Mouse (Mus musculus) liver, postnatal 0 days (tissue): ENCODE measurements around the gene Oxct2a. TPM values are rescaled to one million over a fixed set of nuclear protein-coding genes. Genes with fewer than 3 reads are reported as not detected.
"Not testable (repeated sequence)": the region's sequence is repeated elsewhere in the genome, so short reads cannot be mapped to it uniquely, and the experiment has no call there.

Experiments used
- ATAC-seq: fragments of 200-750 bp; cut with Nextera tagmentation; 2 replicates; pipeline ENCODE4 v1.8.0; 2017; ENCODE audit warnings: mild to moderate bottlenecking, moderate library complexity
- DNase-seq: peaks from one replicate; pipeline ENCODE4 v3.0.0-alpha.2; 2016
- H3K27ac ChIP-seq: fragments of 300-500 bp; sonication (generic); 2 replicates; pipeline ENCODE4 v1.5.1; 2014; ENCODE audit warnings: antibody characterized with exemption, moderate library complexity, mild to moderate bottlenecking, low read depth
- H3K27me3 ChIP-seq: fragments of 300-500 bp; sonication (generic); 2 replicates; pipeline ENCODE4 v1.6.1; 2014; ENCODE audit warnings: low read length, control low read depth, mixed read lengths; ENCODE audit not compliant: insufficient read depth
- H3K36me3 ChIP-seq: fragments of 300-500 bp; sonication (generic); replicated peaks from 2 replicates; pipeline ENCODE4 v1.6.1; 2014; ENCODE audit warnings: mild to moderate bottlenecking, control low read depth, low read length, moderate library complexity, mixed read lengths; ENCODE audit not compliant: insufficient read depth
- H3K4me1 ChIP-seq: fragments of 300-500 bp; sonication (generic); 2 replicates; pipeline ENCODE4 v1.6.1; 2014; ENCODE audit warnings: antibody characterized with exemption, mild to moderate bottlenecking, control low read depth; ENCODE audit not compliant: insufficient read depth
- H3K4me2 ChIP-seq: fragments of 300-500 bp; sonication (generic); 2 replicates; pipeline ENCODE4 v1.6.1; 2014; ENCODE audit warnings: low read depth, mild to moderate bottlenecking, low read length, moderate library complexity, mixed read lengths
- H3K4me3 ChIP-seq: fragments of 300-500 bp; sonication (generic); 2 replicates; pipeline ENCODE4 v1.5.1; 2014; ENCODE audit warnings: low read depth, low read length
- H3K9ac ChIP-seq: fragments of 300-500 bp; sonication (generic); replicated peaks from 2 replicates; pipeline ENCODE4 v1.6.1; 2014; ENCODE audit warnings: mild to moderate bottlenecking, moderate library complexity
- H3K9me3 ChIP-seq: fragments of 300-500 bp; sonication (generic); 2 replicates; pipeline ENCODE4 v1.6.1; 2016; ENCODE audit warnings: mild to moderate bottlenecking, control low read depth, low read length, mixed read lengths
- CTCF ChIP-seq: sonication (generic); IDR thresholded peaks from 2 replicates; pipeline ENCODE4 v1.5.1; 2016; ENCODE audit warnings: antibody characterized with exemption, low read depth
- EP300 ChIP-seq: IDR thresholded peaks from 2 replicates; pipeline ENCODE4 v1.6.1; 2016; ENCODE audit warnings: antibody characterized with exemption, low read depth, mild to moderate bottlenecking
- WGBS: fragments of 180-500 bp; shearing (Covaris S2); extraction: QIAGEN DNeasy Blood & Tissue Kit; methylation state at CpG from one replicate; pipeline ENCODE4 v1.1.7; 2014; ENCODE audit not compliant: insufficient replicate concordance; 5-methylcytosine and 5-hydroxymethylcytosine counted together
- polyA plus RNA-seq: library from polyadenylated mRNA; unstranded; fragments of >200 nt; fragmentation: Nextera tagmentation; extraction: Ambion mirVana; gene quantifications from 2 replicates; pipeline ENCODE4 v1.2.1, GENCODE M21; 2015

Oxct2a gene
- polyA plus RNA-seq, 1 experiment from 2014 or later = not detected

DNA sequence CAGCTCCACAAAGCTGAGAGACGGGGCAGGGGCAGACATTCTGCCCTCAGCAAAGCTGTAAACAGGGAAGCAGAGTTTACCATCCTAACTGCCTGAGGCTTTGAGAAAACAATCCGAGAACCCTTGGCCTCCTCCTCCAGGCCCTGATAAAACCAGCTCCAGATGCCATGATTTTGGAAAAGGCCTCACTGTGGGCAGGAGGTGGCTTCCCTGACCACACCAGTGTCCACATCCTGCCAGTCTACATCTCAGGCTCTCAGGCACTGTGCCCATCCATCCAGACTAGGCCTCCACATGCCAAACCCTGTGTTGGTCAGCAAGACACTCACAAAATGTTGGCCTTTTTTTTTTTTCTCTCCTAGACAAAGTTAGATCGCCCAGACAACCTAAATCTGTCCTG, 10.7 kb upstream of the Oxct2a start:
- no peaks in the 10 kb centered on the region for H3K4me1 ChIP-seq
- H3K27me3 ChIP-seq = no peaks in the 10 kb centered on the region
- H3K9ac ChIP-seq = no peak overlapping the region
- H3K9me3 ChIP-seq = no peaks in the 10 kb centered on the region
- no peaks in the 10 kb centered on the region for H3K36me3 ChIP-seq
- no peak overlapping the region for H3K4me2 ChIP-seq
- DNase-seq = no peak
- no peak for TF ChIP-seq CTCF
- no peak overlapping the region for H3K4me3 ChIP-seq
- 60% methylated on average over 3 of the region's 3 CpGs for WGBS
- H3K27ac ChIP-seq = no peak overlapping the region
- ATAC-seq = no peak

DNA sequence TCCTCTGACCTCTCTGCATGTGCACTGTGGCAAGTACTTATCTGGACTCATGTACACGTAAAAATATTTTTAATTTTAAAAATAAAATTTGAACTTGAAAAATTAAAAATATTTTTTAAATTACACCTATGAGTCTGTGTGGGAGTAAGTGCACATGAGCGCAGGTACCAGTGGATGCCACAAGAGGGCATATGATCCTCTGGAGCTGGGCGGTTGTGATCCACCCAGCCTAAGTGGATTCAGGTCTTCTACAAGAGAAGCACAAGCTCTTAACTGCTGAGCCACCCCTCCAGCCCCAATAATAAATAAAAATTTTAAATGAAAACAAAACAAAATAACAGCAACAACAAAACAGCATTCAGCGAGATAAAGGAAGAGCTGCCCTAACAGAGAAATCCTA, 9.7 kb upstream of the Oxct2a start:
- no peak for ATAC-seq
- Histone ChIP-seq H3K36me3 (no peaks in the 10 kb centered on the region), H3K4me1 (no peaks in the 10 kb centered on the region), H3K27ac (no peak overlapping the region), H3K4me2 (no peak overlapping the region), H3K9me3 (no peaks in the 10 kb centered on the region), H3K4me3 (no peak overlapping the region), H3K9ac (no peak overlapping the region), H3K27me3 (no peaks in the 10 kb centered on the region)
- TF ChIP-seq EP300 (no peak), CTCF (peak; percentile 23)
- no peak for DNase-seq
- 85% methylated on average over 4 of the region's 4 CpGs for WGBS

DNA sequence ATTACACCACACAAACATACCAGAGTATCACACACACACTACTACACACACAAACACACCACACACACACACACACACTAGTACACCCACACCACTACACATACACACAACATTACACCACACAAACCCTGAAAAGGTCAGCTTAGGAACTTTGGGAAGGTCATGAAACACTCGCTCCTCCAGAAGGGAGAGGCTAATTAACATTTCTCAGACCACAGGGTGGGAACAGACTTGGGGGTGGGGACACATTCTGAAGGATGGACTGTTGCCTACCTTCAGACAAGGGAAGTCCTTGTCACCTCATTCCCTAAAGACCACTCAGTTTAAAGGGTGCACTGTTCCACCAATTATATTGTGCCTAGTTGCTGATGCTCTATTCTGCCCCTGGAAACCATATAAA, 8.5 kb upstream of the Oxct2a start:
- H3K27ac ChIP-seq, ATAC-seq, H3K36me3 ChIP-seq, H3K9me3 ChIP-seq, H3K9ac ChIP-seq, H3K4me2 ChIP-seq, H3K27me3 ChIP-seq, H3K4me1 ChIP-seq, H3K4me3 ChIP-seq, DNase-seq: not testable (repeated sequence)
- WGBS = 91% methylated on average over 1 of the region's 1 CpGs

DNA sequence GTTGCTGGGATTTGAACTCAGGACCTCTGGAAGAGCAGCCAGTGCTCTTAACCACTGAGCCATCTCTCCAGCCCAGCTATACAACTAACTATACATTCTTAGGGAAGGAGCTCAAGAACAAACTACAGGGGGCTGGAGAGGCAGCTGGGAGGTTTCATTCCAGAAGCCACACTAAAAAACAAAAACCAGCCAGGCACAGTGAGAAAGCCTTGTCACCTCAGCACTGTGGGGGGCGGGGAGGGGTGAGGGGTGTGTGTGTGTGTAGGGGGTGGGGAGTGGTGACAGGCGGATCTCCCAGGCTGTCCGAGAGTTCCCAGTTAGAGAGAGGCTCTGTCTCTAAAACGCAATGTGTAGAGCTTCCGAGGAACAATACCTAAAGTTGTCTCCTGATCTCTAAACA, 7.9 kb upstream of the Oxct2a start:
- Histone ChIP-seq H3K36me3 (no peaks in the 10 kb centered on the region), H3K9ac (no peak overlapping the region), H3K9me3 (no peaks in the 10 kb centered on the region), H3K4me2 (no peak overlapping the region), H3K4me1 (no peaks in the 10 kb centered on the region), H3K4me3 (no peak overlapping the region), H3K27ac (no peak overlapping the region), H3K27me3 (no peaks in the 10 kb centered on the region)
- ATAC-seq = no peak
- TF ChIP-seq EP300 (no peak), CTCF (no peak)
- no peak for DNase-seq
- 80% methylated on average over 5 of the region's 5 CpGs for WGBS

DNA sequence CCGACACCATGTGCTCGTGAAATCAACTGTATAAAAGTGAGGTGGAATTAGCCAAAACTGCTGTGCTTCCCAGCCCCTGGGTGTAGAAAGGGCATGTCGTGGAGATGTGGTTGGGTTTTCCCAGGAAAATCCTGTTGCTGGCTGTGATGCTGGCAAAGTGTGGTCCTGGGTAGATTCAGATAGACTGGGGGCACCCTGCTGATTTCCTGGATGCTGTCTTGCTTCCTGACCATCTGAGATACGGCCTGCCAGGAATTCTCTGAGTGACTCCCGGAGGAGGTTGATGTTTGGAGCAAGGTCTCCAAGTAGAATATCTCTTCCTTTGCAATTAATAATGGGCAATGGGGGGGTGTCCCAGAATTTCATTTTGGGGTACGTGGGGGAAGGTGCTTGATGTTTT, 5.5 kb upstream of the Oxct2a start:
- Histone ChIP-seq H3K4me2 (no peak overlapping the region), H3K9ac (no peak overlapping the region), H3K27me3 (no peaks in the 10 kb centered on the region), H3K27ac (no peak overlapping the region), H3K36me3 (no peaks in the 10 kb centered on the region), H3K9me3 (no peaks in the 10 kb centered on the region), H3K4me1 (no peaks in the 10 kb centered on the region), H3K4me3 (no peak overlapping the region)
- no peak for TF ChIP-seq CTCF
- TF ChIP-seq EP300 = no peak
- WGBS = 72% methylated on average over 6 of the region's 6 CpGs
- ATAC-seq = no peak
- no peak for DNase-seq

DNA sequence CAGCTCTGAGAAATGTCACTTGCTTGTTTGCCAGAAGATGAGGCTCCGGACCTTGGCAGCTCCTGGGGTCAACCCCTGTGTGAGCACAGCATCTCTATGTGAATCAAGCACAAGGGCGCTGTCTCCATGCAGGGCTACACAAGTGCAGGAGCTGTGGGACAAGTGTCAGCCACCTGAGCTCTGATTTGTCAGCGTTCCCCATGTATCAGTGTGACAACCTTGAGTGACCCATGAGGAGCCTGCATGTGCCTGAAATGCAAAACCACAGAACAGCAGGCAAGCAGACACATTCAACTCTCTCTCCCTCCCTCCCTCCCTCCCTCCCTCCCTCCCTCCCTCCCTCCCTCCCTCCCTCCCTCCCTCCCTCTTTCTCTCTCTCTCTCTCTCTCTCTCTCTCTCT, 4.2 kb upstream of the Oxct2a start:
- H3K4me2 ChIP-seq = no peak overlapping the region
- H3K36me3 ChIP-seq = no peaks in the 10 kb centered on the region
- 58% methylated on average over 3 of the region's 3 CpGs for WGBS
- no peak overlapping the region for H3K9ac ChIP-seq
- no peak overlapping the region for H3K4me3 ChIP-seq
- DNase-seq (no peak), ATAC-seq (no peak)
- H3K27ac ChIP-seq = no peak overlapping the region
- H3K9me3 ChIP-seq = no peaks in the 10 kb centered on the region
- TF ChIP-seq CTCF (no peak), EP300 (no peak)
- H3K4me1 ChIP-seq = no peaks in the 10 kb centered on the region
- H3K27me3 ChIP-seq = peaks cover 5% of the 10 kb centered on the region

DNA sequence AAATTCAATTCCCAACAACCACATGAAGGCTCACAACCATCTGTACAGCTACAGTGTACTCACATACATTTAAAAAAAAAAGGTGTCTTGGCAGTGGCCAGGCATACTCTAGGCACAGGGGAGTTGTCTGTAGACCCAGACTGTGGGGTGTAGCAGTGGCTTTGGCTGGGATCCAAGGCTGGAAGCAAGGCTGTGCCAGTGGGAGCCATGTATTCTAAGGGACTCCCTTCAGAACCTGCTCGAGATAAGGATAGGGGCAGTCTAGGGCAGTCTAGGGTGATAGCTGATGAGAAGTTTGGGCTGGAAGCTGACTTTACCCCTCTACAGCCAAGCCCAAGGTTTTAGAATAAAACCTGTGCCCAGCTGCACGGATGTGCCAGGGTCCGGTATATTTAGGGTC, 2.7 kb upstream of the Oxct2a start:
- no peaks in the 10 kb centered on the region for H3K9me3 ChIP-seq
- DNase-seq = no peak
- H3K9ac ChIP-seq = no peak overlapping the region
- H3K4me2 ChIP-seq = no peak overlapping the region
- no peak for TF ChIP-seq EP300
- H3K4me1 ChIP-seq = no peaks in the 10 kb centered on the region
- H3K4me3 ChIP-seq = no peak overlapping the region
- H3K27me3 ChIP-seq = peaks cover 5% of the 10 kb centered on the region
- no peak for ATAC-seq
- H3K27ac ChIP-seq = no peak overlapping the region
- H3K36me3 ChIP-seq = no peaks in the 10 kb centered on the region
- 73% methylated on average over 3 of the region's 3 CpGs for WGBS

DNA sequence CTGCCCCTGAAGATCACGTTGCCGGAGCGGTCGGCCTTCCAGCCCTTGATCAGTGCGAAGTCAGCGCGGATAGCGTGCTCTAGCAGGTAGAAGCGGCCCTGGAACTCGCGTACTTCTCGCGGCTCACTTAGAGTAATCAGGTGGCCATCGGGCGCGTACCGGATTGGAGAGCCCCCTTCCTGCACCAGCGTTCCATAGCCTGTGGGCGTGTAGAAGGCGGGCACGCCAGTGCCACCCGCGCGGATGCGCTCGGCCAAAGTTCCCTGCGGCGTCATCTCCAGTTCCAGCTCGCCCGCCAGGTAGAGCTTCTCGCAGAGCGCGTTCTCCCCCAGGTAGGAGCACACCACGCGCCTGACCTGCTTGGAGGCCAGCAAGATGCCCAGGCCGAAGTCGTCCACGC, 524 bp downstream of the Oxct2a start:
- not testable (repeated sequence) for H3K4me3 ChIP-seq, H3K4me1 ChIP-seq, H3K27me3 ChIP-seq, DNase-seq, H3K9ac ChIP-seq, H3K27ac ChIP-seq, H3K9me3 ChIP-seq, H3K4me2 ChIP-seq, H3K36me3 ChIP-seq
- ATAC-seq = 0 out of 2 replicates have a peak, but pooled peaks have one; percentile 36
- WGBS = 19% methylated on average over 27 of the region's 38 CpGs
